Mouse (Mus musculus) bone marrow, adult 2 months (tissue): ENCODE results near the gene H2-M10.6. TPM values are rescaled to one million over a fixed set of nuclear protein-coding genes. Genes with fewer than 3 reads are reported as not detected.

ENCODE experiments used
- H3K27ac ChIP-seq: fragments of 200-500 bp; 2 replicates; pipeline ENCODE4 v1.5.1; 2012; ENCODE audit warnings: low read depth, mild to moderate bottlenecking, control low read depth, inconsistent platforms, low read length; ENCODE audit not compliant: control insufficient read depth, poor library complexity, insufficient read depth
- H3K4me1 ChIP-seq: fragments of 200-500 bp; 2 replicates; pipeline ENCODE4 v1.6.1; 2011; ENCODE audit warnings: low read length; ENCODE audit not compliant: control insufficient read depth, insufficient read depth
- H3K4me3 ChIP-seq: fragments of 200-500 bp; replicated peaks from 2 replicates; pipeline ENCODE3; 2011; ENCODE audit warnings: mild to moderate bottlenecking, low read depth, low read length, control low read depth; ENCODE audit not compliant: control insufficient read depth
- CTCF ChIP-seq: fragments of 200-500 bp; IDR thresholded peaks from 2 replicates; pipeline ENCODE4 v1.5.1; 2011; ENCODE audit warnings: low read length, control low read depth; ENCODE audit not compliant: control insufficient read depth, insufficient read depth
- POLR2A ChIP-seq: fragments of 200-500 bp; IDR thresholded peaks from 2 replicates; pipeline ENCODE4 v1.6.1; 2011; ENCODE audit warnings: low read depth, mild to moderate bottlenecking, control low read depth, low read length, borderline replicate concordance; ENCODE audit not compliant: control insufficient read depth
- WGBS: fragments of 180-500 bp; shearing (Covaris S2); methylation state at CpG from one replicate; pipeline ENCODE4 v1.1.7; 2018; 5-methylcytosine and 5-hydroxymethylcytosine counted together
- polyA plus RNA-seq: library from polyadenylated mRNA; stranded (reverse); fragments of >200 nt; gene quantifications from 2 replicates; pipeline ENCODE4 v1.2.4, GENCODE M21; 2011; ENCODE audit warnings: low replicate concordance; ENCODE audit not compliant: missing spikeins, insufficient read depth, insufficient read length

H2-M10.6 gene
- polyA plus RNA-seq, 1 experiment: not detected

GRCm38 (mm10) chr17:36836427-36836812 lies 24.4 kb downstream of the H2-M10.6 start:
- TF ChIP-seq CTCF: no peak
- H3K4me3 ChIP-seq: peak overlapping the region; percentile 95
- H3K4me1 ChIP-seq: no peaks in the 10 kb centered on the region; the same call in 1 of the 2 replicates
- H3K27ac ChIP-seq: peak overlapping the region; percentile 73
- 11% methylated on average over 3 of the region's 3 CpGs for whole genome bisulfite sequencing

- WGBS: under 1% methylated on average over 58 of the region's 58 CpGs
- no peak for TF ChIP-seq CTCF
- peak; percentile 56; the same call in 1 of the 2 replicates for TF ChIP-seq POLR2A
- no peaks in the 10 kb centered on the region; the same call in 1 of the 2 replicates for H3K4me1 ChIP-seq
Measured at GRCm38 (mm10) chr17:36836874-36837647, 25.1 kb downstream of the H2-M10.6 start, which contains the start of gene Trim26. Gene Trim26 (plus strand): TSS chr17:36837134.

DNA sequence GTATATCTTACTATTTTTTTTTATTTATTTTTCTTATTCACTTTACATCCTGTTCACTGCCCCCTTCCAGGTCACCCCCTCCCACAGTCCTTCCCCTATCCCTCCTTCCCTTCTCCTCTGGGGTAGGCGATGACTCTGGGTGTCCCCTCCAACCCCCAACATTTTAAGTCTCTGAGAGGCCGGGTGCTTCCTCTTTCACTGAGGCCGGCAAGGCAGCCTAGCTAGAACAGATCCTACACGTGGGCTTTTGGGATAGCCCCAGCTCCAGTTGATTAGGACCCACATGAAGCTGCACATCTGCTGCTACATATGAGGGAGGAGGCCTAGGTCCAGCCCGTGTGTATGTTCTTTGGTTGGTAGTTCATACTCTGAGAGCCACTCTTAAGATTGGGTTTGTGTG lies 27.0 kb downstream of the H2-M10.6 start:
- TF ChIP-seq CTCF (no peak), POLR2A (no peak)
- H3K4me1 ChIP-seq: peaks cover 2% of the 10 kb centered on the region; the same call in 1 of the 2 replicates
- H3K27ac ChIP-seq: no peak overlapping the region
- H3K4me3 ChIP-seq: no peak overlapping the region
- WGBS: 24% methylated on average over 5 of the region's 5 CpGs

More at GRCm38 (mm10) chr17:36836874-36837647, 25.1 kb downstream of the H2-M10.6 start, which contains the start of gene Trim26:
- peak within 1 kb of the TSS; percentile 95 for H3K27ac ChIP-seq
- peak within 1 kb of the TSS; percentile 95 for H3K4me3 ChIP-seq

GRCm38 (mm10) chr17:36839931-36840330 lies 28.0 kb downstream of the H2-M10.6 start:
- no peak for TF ChIP-seq POLR2A
- no peak for TF ChIP-seq CTCF
- Histone ChIP-seq H3K4me3 (no peak overlapping the region), H3K27ac (no peak overlapping the region), H3K4me1 (peaks cover 4% of the 10 kb centered on the region)
- WGBS: 73% methylated on average over 3 of the region's 3 CpGs

- H3K4me1 ChIP-seq: peaks cover 4% of the 10 kb centered on the region
- no peak overlapping the region for H3K4me3 ChIP-seq
- H3K27ac ChIP-seq: no peak overlapping the region
- no peak for TF ChIP-seq CTCF
- no peak for TF ChIP-seq POLR2A
Measured at GRCm38 (mm10) chr17:36840961-36841445, 29.0 kb downstream of the H2-M10.6 start.

DNA sequence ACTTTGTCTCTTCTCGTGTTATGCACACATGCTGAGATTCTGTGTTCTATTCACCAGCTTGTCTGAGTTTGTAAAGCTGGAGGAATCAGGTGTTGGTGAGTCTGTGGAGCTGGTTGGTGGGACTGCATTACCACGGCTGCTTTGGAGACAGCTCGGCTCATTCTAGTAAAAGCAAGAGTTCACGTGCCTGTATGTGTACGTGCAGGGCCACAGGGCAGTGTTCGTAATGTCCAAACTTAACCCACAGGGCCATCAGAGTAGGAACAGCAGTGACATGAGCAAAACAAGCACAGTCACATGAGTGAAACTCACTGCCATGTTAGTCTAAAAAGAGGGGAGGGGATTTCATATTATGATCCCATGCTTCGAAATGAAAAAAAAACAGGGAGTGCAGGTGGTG lies 31.7 kb downstream of the H2-M10.6 start:
- Histone ChIP-seq H3K27ac (no peak overlapping the region), H3K4me1 (peaks cover 4% of the 10 kb centered on the region), H3K4me3 (no peak overlapping the region)
- no peak for TF ChIP-seq CTCF
- TF ChIP-seq POLR2A: no peak
- WGBS: 74% methylated on average over 7 of the region's 7 CpGs

DNA sequence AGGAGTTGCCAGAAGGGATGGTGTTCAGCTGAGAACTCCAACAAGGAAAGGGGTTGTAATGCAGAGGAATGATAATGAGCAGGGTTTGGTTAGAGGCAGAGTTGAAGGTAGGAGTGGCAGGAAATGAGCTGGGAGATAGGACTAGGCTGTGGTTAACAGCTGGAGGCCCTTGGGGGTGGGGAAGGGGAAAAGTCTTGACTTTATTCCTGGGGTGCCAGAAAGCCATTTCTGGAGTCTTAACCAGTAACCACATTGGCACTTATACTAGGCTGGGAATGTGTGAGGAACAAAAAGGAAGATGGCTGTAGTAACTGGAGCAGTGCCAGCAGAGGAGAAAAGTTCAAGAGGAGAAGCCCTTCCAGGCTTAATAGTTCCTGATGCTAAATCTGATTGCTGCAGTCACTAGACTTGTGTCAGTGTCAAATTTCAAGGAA lies 32.3 kb downstream of the H2-M10.6 start:
- no peak overlapping the region for H3K27ac ChIP-seq
- no peak for TF ChIP-seq POLR2A
- no peak for TF ChIP-seq CTCF

DNA sequence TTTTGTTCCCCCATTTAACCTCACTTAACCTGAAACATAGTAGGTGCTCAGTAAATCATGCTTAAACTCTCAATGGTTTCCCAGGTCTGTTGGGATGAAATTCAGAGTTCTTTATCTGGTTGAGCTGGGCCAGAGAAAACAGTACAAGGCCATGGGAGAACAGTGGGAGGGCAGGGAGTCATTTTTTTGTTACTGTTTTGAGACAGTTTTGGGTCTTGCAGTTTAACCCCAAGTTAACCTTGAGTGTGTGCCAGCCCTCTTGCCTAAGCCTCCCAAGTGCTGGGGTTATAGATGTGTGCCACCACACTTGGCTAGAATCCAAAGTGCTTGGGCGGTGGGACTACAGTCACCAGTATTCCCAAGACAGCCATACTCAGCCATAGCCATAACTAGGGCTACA lies 32.8 kb downstream of the H2-M10.6 start:
- TF ChIP-seq CTCF (no peak), POLR2A (no peak)
- H3K27ac ChIP-seq: no peak overlapping the region
- WGBS: 36% methylated on average over 1 of the region's 1 CpGs
- peaks cover 4% of the 10 kb centered on the region for H3K4me1 ChIP-seq
- no peak overlapping the region for H3K4me3 ChIP-seq

More for the DNA sequence above, 32.3 kb downstream of the H2-M10.6 start:
- H3K4me3 ChIP-seq: no peak overlapping the region
- H3K4me1 ChIP-seq: peaks cover 4% of the 10 kb centered on the region

DNA sequence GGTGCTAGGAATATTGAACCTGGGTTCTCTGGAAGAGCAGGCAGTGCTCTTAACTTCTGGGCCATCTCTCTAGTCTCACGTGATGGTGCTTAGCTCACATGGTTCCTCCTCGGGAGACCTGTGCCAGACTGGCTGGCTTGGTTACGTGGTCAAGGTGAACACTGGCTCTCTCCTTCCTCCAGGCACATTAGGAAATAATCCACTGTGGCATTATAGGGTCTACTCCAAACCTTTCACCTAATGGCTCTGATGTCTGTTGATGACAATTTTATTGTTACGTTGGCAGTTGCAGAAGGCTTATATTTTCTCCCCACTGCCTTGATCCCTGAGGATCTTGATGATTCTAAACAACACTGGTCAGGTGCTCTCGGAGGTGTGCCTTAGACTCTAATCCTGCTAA lies 36.9 kb downstream of the H2-M10.6 start:
- 72% methylated on average over 5 of the region's 5 CpGs for WGBS
- H3K4me3 ChIP-seq: no peak overlapping the region
- peaks cover 2% of the 10 kb centered on the region for H3K4me1 ChIP-seq
- no peak for TF ChIP-seq CTCF
- no peak for TF ChIP-seq POLR2A
- no peak overlapping the region for H3K27ac ChIP-seq
